Mouse (Mus musculus) spleen, adult 2 months (tissue): ENCODE results near the gene Klk9. TPM values are rescaled to one million over a fixed set of nuclear protein-coding genes. Genes with fewer than 3 reads are reported as not detected.

Experiments used
- DNase-seq, 2 experiments: peaks; one replicate each; pipeline versions ENCODE4 v3.0.0 to v3.0.0-alpha.2; 2012 to 2021; ENCODE audit warnings: low spot score in 2 of 2, low read depth in 1 of 2
- H3K27ac ChIP-seq: fragments of 200-500 bp; 2 replicates; pipeline ENCODE4 v1.5.1; 2012; ENCODE audit warnings: low read length, inconsistent platforms; ENCODE audit not compliant: insufficient read depth
- H3K27me3 ChIP-seq: fragments of 200-500 bp; 2 replicates; pipeline ENCODE4 v1.6.1; 2012; ENCODE audit warnings: mild to moderate bottlenecking, moderate library complexity, low read length, inconsistent platforms; ENCODE audit not compliant: control insufficient read depth, insufficient read depth
- H3K36me3 ChIP-seq: fragments of 200-500 bp; 2 replicates; pipeline ENCODE4 v1.6.1; 2012; ENCODE audit warnings: mild to moderate bottlenecking, low read length, inconsistent platforms; ENCODE audit not compliant: control insufficient read depth, insufficient read depth
- H3K4me1 ChIP-seq: fragments of 200-500 bp; 2 replicates; pipeline ENCODE4 v1.6.1; 2011; ENCODE audit warnings: inconsistent platforms; ENCODE audit not compliant: control insufficient read depth, insufficient read depth, insufficient read length
- H3K4me3 ChIP-seq: fragments of 200-500 bp; 2 replicates; pipeline ENCODE4 v1.5.1; 2011; ENCODE audit warnings: mild to moderate bottlenecking, inconsistent platforms; ENCODE audit not compliant: insufficient read depth, insufficient read length; ENCODE audit errors: extremely low read depth
- CTCF ChIP-seq: fragments of 200-500 bp; IDR thresholded peaks from 2 replicates; pipeline ENCODE4 v1.5.1; 2011; ENCODE audit warnings: mild to moderate bottlenecking, inconsistent platforms; ENCODE audit not compliant: insufficient read depth, insufficient read length, insufficient replicate concordance; ENCODE audit errors: extremely low read depth
- POLR2A ChIP-seq: fragments of 200-500 bp; IDR thresholded peaks from 2 replicates; pipeline ENCODE4 v1.6.1; 2011; ENCODE audit warnings: low read depth, low read length, inconsistent platforms
- WGBS: fragments of 180-500 bp; shearing (Covaris S2); methylation state at CpG from one replicate; pipeline ENCODE4 v1.1.7; 2018; 5-methylcytosine and 5-hydroxymethylcytosine counted together
- polyA plus RNA-seq: library from polyadenylated mRNA; depleted of rRNA; stranded (reverse); fragments of >200 nt; gene quantifications from 2 replicates; pipeline ENCODE4 v1.2.3, GENCODE M21; 2012

Gene Klk9
- polyA plus RNA-seq, 1 experiment: not detected

DNA sequence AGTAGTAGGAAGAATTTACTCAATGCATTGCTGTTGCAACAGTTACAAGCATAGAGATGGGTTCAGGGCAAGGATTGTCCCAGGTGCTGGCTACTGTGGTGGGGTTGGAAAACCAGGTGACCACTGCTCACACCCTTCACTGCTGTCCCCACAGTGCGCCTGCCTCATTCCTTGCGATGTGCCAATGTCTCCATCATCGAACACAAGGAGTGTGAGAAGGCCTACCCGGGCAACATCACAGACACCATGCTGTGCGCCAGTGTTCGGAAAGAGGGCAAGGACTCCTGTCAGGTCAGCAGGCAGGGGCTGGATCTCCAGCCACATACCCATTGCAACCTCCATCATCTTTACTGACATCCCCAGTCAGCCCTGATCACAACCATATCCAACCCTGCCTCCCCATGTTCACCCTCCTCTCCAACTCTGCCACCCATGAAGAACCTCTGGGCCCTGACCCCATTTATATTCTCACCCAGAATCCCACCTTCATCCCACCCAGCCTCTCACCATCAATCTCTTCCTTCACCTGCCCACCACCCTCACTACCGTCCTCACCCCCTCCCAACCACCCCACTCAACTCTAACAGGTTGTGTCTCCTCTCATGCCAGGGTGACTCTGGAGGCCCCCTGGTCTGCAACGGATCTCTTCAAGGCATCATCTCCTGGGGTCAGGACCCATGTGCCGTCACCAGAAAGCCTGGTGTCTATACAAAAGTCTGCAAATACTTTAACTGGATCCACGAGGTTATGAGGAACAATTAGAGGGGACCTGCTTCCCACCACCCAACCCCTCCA is 13.3 kb upstream of the Klk9 start:
- Histone ChIP-seq H3K36me3 (no peaks in the 10 kb centered on the region), H3K4me3 (no peak overlapping the region), H3K4me1 (peaks cover 2% of the 10 kb centered on the region), H3K27me3 (no peaks in the 10 kb centered on the region), H3K27ac (no peak overlapping the region)
- 85% methylated on average over 10 of the region's 10 CpGs for WGBS
- DNase-seq: no peak
- TF ChIP-seq POLR2A (no peak), CTCF (no peak)

GRCm38 (mm10) chr7:43780241-43780640 is 11.4 kb upstream of the Klk9 start:
- no peak for DNase-seq
- Histone ChIP-seq H3K4me1 (peaks cover 2% of the 10 kb centered on the region), H3K4me3 (no peak overlapping the region), H3K27ac (no peak overlapping the region), H3K27me3 (no peaks in the 10 kb centered on the region), H3K36me3 (no peaks in the 10 kb centered on the region)
- no peak for TF ChIP-seq POLR2A
- TF ChIP-seq CTCF: no peak
- WGBS: 71% methylated on average over 6 of the region's 6 CpGs

DNA sequence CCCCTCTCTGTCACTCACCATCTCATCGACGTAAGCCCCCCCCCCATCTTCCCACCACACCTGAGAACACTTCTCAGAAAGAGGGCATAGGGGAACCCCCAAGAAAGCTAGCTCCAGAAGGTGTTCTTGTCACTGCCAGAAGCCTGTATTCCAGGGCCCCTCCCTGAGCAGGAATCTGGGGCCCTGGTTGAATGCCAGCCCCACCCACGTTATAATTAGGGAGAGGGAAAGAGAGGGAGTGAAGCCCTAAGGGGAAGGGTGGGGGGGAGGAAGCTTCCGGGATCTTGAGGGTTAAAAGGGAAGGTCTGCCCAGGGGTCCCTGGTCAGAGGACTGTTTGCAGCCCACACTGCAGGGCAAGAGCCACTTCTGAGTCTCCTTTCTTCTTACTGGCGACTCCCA is 10.9 kb upstream of the Klk9 start, which contains the start of gene Klk10:
Gene Klk10 (plus strand): TSS at position 290 of the 400 bp plus-strand sequence.
- TF ChIP-seq POLR2A (no peak), CTCF (no peak)
- Histone ChIP-seq H3K36me3 (no peaks in the 10 kb centered on the region), H3K4me1 (peaks cover 2% of the 10 kb centered on the region), H3K4me3 (no peak within 1 kb of the TSS), H3K27ac (no peak within 1 kb of the TSS), H3K27me3 (no peaks in the 10 kb centered on the region)
- DNase-seq: no peak
- whole genome bisulfite sequencing: 44% methylated on average over 5 of the region's 5 CpGs

- DNase-seq: no peak
- 93% methylated on average over 11 of the region's 11 CpGs for WGBS
- TF ChIP-seq POLR2A: no peak
- TF ChIP-seq CTCF: no peak
- peaks cover 2% of the 10 kb centered on the region for H3K4me1 ChIP-seq
- H3K36me3 ChIP-seq: no peaks in the 10 kb centered on the region
- no peaks in the 10 kb centered on the region for H3K27me3 ChIP-seq
- H3K27ac ChIP-seq: no peak overlapping the region
- H3K4me3 ChIP-seq: no peak overlapping the region
These were observed 10.2 kb upstream of the Klk9 start for GRCm38 (mm10) chr7:43781541-43781940.

GRCm38 (mm10) chr7:43782275-43783265 is 9.1 kb upstream of the Klk9 start:
- DNase-seq: peak in 1 of 2 experiments; percentile 53
- 10% methylated on average over 36 of the region's 36 CpGs for WGBS
- H3K36me3 ChIP-seq: no peaks in the 10 kb centered on the region
- peak; percentile 53; the same call in 1 of the 2 replicates for TF ChIP-seq CTCF
- no peak for TF ChIP-seq POLR2A
- no peaks in the 10 kb centered on the region for H3K27me3 ChIP-seq
- peaks cover 2% of the 10 kb centered on the region for H3K4me1 ChIP-seq
- H3K27ac ChIP-seq: no peak overlapping the region
- H3K4me3 ChIP-seq: peak overlapping the region; percentile 35; the same call in 1 of the 2 replicates

GRCm38 (mm10) chr7:43785286-43785685 is 6.4 kb upstream of the Klk9 start:
- no peaks in the 10 kb centered on the region for H3K27me3 ChIP-seq
- no peaks in the 10 kb centered on the region for H3K36me3 ChIP-seq
- peaks cover 2% of the 10 kb centered on the region for H3K4me1 ChIP-seq
- no peak overlapping the region for H3K4me3 ChIP-seq
- DNase-seq: no peak
- 81% methylated on average over 1 of the region's 1 CpGs for WGBS
- TF ChIP-seq POLR2A (no peak), CTCF (no peak)
- no peak overlapping the region for H3K27ac ChIP-seq

DNA sequence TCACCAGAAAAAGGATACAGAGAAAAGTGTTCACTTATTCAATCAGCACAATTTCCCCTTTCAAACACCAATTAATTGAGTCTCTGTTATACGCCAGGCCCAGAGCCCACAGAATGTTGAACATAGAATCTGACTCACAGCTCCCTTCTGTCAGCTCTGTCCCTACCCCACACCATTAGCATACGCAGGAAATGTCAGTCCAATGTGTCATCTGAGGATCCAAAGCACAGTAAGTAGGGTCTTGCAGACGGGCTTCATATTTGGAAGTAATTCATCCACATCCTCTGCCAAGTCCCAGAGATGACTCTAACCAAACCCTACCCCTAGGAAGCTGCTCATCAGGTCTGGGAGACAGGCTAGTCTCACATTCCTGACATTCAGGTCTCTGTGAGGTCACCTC is 3.6 kb upstream of the Klk9 start:
- 77% methylated on average over 3 of the region's 3 CpGs for WGBS
- Histone ChIP-seq H3K4me1 (no peaks in the 10 kb centered on the region), H3K27ac (no peak overlapping the region), H3K27me3 (no peaks in the 10 kb centered on the region), H3K4me3 (no peak overlapping the region), H3K36me3 (no peaks in the 10 kb centered on the region)
- TF ChIP-seq POLR2A (no peak), CTCF (no peak)
- no peak for DNase-seq
